Mouse (Mus musculus) CH12F3 (cell line): Measurements from ENCODE around the gene Ksr1.

Experiments used
- in situ Hi-C: fragments of 300-500 bp; cut with MboI; formaldehyde crosslinking; loops from 2 replicates; pipeline ENCODE4 v1.14.3; 2020; ENCODE audit warnings: low sequenced_read_pairs

Gene Ksr1

DNA sequence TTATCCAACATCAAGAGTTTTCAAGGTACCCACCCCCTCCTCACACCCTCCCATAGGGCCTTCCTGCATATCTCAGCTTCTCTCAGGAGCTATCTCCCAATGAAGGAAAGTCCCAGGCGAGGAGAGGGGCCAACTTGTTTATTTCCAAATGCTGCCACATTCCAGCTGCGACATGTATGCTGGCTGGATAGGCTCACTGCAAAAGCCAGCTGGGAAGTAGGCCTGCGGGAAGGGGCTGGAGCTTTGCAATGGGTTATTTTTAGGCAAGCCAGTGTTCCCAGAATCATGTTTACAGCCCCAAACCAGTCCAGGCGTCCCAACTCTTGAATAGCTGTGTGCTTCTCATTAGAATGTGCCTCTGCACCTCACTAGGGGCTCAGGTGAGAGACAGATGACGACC lies 51.5 kb downstream of the Ksr1 start:
- in situ Hi-C loops: no loop called here

DNA sequence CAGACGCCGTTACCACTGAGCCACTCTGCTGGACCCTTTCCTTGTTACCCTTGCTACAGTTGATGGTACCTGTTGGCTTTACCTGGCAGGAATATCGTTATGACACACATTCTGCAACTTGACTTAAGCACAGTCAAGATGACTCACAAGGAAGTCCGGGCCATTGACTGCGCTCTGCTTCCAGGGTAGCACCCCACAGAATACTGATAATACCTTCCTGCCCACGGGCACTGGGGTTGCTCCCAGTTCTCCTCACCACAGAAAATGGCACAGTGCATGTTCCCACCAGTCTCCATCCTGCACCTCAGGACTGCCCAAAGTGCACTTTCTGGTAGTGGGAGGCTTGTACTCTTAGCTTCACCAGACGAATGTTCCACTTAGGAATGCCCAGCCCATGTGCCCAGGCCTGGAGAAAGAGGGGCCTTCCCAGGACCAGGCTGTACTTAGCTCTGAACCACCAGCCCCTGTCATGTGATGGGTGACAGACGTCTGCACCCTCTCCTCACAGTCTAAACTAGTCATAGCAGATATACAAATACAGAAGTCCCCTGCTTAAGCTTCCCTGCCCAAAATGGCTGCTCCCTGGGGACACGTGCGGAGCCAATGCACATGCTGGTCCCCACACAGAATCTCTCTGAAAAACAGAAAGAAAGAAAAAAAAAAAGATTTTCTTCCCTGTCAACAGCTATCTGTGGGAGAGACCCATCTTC lies 52.1 kb downstream of the Ksr1 start:
- in situ Hi-C loops: no loop called here

- in situ Hi-C loops: no loop called here
Observed at GRCm38 (mm10) chr11:79093386-79093906, 52.8 kb downstream of the Ksr1 start.

DNA sequence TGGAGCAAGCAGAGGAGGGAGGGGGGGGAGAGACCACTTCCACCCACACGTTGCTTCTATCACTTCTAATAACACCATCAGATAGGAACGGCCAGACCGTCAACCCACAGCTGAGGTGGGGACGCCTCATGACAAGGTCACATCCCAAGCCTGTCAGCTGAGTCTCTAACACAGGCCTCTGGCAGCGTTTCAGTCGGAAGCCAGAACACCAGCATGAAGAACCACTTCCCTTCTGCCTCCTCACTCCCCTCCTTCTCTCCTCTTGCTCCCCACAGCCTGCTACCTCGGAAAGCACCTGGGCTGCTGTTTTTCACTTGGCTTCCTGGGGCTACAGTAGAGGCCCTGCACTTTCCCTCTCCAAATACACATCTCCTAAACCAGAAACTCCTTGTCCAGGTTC lies 53.4 kb downstream of the Ksr1 start:
- in situ Hi-C loops: no loop called here

DNA sequence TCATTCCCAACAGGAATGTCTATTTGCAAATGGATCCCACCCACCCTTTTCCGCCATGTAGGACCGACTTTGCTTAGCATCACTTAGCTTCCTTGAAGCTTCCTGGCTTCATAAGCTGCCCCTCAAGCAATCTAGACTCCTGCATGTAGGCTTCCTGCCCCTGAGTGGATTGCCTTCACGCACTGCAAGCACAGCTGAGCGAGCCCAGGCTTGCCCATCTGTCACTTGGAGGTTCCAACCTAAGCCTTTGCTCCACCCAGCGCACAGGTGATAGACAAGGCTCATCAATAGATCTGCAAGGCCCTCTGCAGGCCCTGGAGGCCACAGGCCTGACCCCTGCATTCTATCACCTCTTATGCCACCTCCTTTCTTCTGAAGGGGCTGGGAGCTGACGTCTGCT lies 54.0 kb downstream of the Ksr1 start:
- in situ Hi-C loops: no loop called here

DNA sequence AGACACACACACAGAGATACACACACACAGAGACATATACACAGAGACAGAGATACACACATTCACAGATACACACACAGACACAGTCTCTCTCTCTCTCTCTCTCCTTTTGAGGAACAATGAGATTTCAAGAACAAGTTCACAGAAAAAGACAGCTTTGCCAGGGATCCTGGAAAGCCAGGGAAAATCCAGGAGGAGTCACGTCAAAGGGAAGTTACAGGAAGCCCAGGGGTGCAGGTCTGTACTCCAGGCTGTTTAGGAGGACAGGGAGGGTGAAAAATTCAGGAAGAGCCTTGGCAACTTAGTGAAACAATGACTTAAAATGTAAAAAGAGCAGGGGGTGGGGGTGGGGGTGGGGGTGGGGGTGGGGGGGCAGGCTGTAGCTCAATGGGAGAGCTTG lies 56.5 kb downstream of the Ksr1 start:
- in situ Hi-C loops: no loop called here

DNA sequence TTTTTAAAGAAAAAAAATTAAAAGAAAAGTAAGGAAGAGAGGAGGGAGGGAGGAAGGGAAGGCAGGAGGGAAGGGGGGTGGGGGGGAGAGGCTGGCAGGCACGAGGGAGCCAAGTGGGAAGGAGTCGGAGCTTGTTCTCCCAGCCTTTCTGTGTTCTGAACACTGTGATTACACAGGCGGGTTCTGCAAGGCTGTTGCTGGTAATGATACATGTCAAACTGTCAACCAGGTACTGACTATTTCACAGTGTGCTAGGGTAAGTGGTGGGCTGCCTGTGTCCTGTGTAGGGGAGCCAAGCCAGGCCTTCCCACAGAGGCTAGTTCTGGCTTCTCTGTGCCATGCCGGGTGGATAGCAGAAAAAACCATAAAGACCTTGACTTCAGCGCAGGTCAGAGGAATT lies 57.2 kb downstream of the Ksr1 start:
- in situ Hi-C loops: no loop called here

GRCm38 (mm10) chr11:79088325-79088724 lies 57.9 kb downstream of the Ksr1 start:
- in situ Hi-C loops: no loop called here

- in situ Hi-C loops: no loop called here
Observed at GRCm38 (mm10) chr11:79087731-79088311, 58.4 kb downstream of the Ksr1 start.

- in situ Hi-C loops: no loop called here
Observed at GRCm38 (mm10) chr11:79086787-79087186, 59.4 kb downstream of the Ksr1 start.

DNA sequence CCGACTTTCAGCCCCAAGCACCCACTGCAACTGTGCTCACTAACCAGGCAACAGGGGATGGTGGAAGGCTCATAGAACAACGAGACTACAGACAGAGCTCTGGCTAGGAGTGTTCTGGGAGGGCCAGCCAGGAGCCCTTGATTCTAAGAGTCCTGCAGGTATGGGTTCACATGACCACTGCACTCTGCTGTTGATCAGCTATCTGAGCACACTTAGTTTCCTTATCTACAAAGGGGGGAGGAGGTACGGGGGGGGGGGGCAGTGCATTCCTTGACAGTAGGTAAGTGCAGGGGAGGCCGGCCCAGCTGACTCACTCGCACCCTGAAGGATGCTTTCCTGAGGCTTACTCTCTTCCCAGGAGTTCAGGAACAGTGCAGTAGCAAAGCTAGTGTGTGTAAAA lies 61.1 kb downstream of the Ksr1 start:
- in situ Hi-C loops: no loop called here

GRCm38 (mm10) chr11:79083018-79083441 lies 63.2 kb downstream of the Ksr1 start:
- in situ Hi-C loops: no loop called here

GRCm38 (mm10) chr11:79080965-79081891 lies 65.0 kb downstream of the Ksr1 start:
- in situ Hi-C loops: no loop called here

- in situ Hi-C loops: no loop called here
Observed at GRCm38 (mm10) chr11:79080081-79080480, 66.1 kb downstream of the Ksr1 start.

DNA sequence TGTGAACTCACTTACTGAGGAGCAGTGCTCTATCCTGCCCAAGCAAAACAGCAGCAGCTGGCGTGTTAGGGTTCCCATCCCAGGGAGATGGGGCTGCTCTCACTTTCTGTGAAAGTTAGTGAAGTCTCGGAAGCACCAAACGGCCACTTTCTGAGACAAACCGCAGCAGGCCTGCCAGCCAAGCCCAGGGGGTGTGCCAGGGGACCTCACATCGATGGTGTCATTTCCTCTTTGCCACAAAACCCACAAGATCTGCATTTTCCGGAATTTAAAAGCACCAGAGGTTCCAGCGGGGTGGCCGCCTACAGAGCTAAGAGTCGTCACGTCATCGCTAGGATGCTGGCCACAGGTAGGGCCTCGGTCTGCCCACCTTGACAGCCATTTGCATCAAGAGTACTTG lies 69.7 kb downstream of the Ksr1 start:
- in situ Hi-C loops: no loop called here

DNA sequence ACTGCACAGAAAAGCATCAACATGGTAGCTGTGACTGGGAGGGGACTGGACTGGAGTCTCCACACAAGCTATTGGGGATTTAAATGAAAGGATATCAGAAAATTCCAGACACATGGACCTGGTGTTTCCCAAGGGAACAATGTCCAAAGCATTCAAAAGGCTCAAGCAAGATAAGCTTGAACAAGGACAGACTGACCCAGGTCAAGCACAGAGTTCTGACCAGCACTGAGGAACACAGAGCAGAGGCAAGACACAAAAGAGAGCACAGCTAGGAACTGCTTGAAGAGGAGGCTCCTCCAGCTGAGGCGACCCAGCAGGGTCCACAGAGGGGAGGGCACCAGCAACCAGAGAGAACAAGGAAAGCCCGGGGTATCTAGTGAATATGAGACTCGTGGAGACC lies 71.2 kb downstream of the Ksr1 start:
- in situ Hi-C loops: no loop called here

GRCm38 (mm10) chr11:79074611-79075010 lies 71.6 kb downstream of the Ksr1 start:
- in situ Hi-C loops: no loop called here

DNA sequence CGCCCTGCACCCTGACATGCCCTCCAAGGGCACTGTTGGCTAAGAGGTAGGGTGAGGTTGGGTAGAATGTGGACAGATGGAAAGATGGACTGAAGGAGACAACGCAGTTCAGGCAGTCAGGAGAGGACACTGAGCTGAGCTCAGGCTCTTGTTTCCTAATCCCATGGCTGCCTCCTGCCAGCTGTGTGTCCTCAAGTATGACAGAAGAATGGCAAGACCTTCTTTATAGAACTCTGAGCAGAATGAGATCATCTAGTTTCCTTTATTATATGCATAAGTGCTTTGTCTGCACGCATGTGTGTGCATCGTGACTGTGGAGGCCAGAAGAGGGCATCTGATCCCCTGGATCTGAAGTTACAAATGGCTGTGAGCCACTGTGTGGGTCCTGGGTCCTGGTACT lies 72.6 kb downstream of the Ksr1 start:
- in situ Hi-C loops: no loop called here

- in situ Hi-C loops: no loop called here
Observed at GRCm38 (mm10) chr11:79072108-79072507, 74.1 kb downstream of the Ksr1 start.

DNA sequence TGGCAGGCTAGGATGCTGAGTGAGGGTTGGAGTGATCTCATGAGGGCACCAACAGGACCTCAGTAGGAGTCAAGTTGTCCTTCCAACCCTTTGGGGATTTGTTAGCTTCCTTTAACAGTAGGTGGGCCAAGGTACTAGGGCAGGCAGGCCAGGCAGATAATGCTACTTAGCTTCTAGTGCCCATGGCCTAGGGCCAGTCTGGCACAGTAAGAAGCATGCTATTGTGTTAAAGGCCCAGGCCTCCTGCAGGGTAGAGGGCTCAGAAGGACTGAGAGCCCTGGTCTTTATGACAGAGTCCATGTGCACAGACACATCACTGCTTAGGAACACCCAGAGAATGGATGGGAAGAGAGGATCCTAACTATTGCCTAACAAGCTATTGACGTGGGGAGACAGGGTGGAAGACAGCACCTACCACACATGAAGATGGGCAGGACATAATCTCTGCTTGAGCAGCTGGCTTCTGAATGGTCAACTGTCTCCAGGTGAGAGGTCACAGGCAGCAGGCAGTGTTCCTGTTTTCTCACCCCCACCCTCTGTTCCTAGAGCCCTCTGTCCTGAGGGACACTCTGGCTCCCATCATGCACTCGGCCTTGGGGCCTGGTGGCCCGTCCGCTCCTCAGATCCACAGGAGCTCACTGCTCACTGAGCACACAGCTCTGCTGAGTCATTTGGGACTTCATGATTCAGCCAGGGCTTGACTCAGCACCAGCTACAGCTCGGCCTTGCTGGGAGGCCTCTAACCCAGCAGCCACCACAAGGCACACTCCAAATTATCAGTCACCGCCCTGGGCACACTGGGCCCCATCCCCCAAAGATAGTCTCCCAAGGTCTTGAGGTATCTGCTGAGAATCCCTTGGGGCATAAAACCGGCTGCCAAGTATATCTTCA lies 74.9 kb downstream of the Ksr1 start:
- in situ Hi-C loops: no loop called here
